Mouse (Mus musculus): Measurements from ENCODE around the gene Mapk1ip1l. TPM values are rescaled to one million over a fixed set of nuclear protein-coding genes. Genes with fewer than 3 reads are reported as not detected.
A peak's percentile ranks its signal among the peaks of the same experiment; 100 is the strongest.

The Mapk1ip1l gene
- total RNA-seq (2015): 65.7 and 68.3 TPM in 2 replicates
- 42.3 and 49.4 TPM in 2 replicates for total RNA-seq (2017)

DNA sequence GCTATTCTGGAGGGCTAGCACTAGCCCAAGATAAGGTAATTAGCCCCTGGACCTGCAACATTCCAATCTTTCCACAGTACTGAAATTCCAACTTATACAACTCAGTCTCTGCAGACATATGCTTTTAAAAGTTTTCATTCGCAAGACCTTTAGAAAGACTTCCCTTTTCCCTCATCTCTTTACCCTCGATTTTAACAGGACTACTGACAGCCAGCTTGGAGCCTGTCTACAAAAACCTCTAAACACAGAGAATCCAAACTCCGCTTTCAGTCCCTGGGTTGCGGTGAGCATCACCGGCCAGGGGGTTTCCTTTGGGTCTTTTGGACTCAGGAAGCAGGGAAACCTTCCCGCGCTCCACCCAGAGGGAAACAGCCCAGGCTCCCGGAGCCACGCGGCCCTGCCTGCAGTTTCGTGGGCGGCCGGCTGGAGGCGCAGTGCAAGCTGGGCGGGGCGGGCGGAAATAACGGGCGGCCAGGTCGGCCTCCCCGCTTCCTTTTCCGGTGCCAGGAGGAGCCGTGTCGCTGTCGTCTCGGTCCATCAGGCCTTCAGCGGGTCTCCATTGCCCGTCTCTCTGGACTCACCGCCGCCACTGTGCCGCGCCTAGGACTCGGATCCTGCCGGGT, at the start of gene Mapk1ip1l:
Gene Mapk1ip1l (plus strand): TSS at position 482 of the 623 bp plus-strand sequence.
- peak; percentile 99 for ATAC-seq (ENCODE audit: poor library complexity, severe bottlenecking)

- ATAC-seq (ENCODE audit: poor library complexity, severe bottlenecking): no peak
These were observed 48.2 kb upstream of the Mapk1ip1l start for GRCm38 (mm10) chr14:47249839-47250238.

GRCm38 (mm10) chr14:47264866-47265265, 33.2 kb upstream of the Mapk1ip1l start:
- no peak for ATAC-seq (ENCODE audit: poor library complexity, severe bottlenecking)

- ATAC-seq (ENCODE audit: poor library complexity, severe bottlenecking): no peak
These were observed 32.2 kb upstream of the Mapk1ip1l start for GRCm38 (mm10) chr14:47265829-47266228.

GRCm38 (mm10) chr14:47269056-47269455, 29.0 kb upstream of the Mapk1ip1l start:
- no peak for ATAC-seq (ENCODE audit: poor library complexity, severe bottlenecking)

DNA sequence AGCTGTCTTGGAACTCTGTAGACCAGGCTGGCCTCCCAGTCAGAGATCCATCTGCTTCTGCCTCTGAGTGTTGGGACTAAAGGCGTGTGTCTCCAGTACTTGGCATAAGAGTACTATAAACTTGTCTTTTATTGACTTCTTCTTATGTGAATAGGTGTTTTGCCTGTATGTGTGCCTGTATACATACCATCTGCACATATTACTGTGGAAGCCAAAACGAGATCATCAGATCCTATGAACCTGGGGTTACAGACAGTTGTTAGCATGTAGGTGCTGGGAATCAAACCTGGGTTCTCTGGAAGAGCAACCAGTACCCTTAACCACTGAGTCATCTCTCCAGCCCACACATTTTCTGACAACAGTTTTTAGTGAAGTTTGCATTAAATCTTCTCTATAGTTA, 28.4 kb upstream of the Mapk1ip1l start:
- ATAC-seq (ENCODE audit: poor library complexity, severe bottlenecking): no peak

GRCm38 (mm10) chr14:47273751-47274150, 24.3 kb upstream of the Mapk1ip1l start:
- ATAC-seq (ENCODE audit: poor library complexity, severe bottlenecking): no peak

DNA sequence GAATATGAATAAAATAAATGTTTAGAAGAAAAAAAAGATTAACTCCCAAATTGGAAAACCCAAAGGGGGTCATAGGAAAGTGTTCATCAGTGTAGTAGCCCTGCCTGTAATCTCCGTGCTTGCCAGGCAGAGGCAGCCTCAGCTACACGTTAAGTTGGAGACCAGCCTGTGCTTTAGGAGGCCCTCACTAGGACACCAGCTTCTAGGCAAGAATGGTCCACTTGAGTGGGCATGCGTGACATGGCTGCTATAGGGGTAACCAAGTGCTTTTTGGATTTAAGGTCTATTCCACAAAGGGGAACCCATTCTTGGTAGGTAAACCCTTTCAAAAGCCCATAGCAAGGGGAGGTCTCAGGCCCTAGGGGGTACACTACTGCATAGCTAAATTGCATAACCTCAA, 22.6 kb upstream of the Mapk1ip1l start:
- ATAC-seq (ENCODE audit: poor library complexity, severe bottlenecking): no peak

- ATAC-seq (ENCODE audit: poor library complexity, severe bottlenecking): peak; percentile 46
These were observed 21.9 kb upstream of the Mapk1ip1l start for GRCm38 (mm10) chr14:47276036-47276603.

GRCm38 (mm10) chr14:47276637-47277393, 21.3 kb upstream of the Mapk1ip1l start, which contains the start of the genes Wdhd1 and Socs4:
Gene Wdhd1 (minus strand): TSS chr14:47276857.
Gene Socs4 (plus strand): TSS chr14:47276931.
- ATAC-seq (ENCODE audit: poor library complexity, severe bottlenecking): peak; percentile 93

GRCm38 (mm10) chr14:47279058-47279457, 19.0 kb upstream of the Mapk1ip1l start:
- no peak for ATAC-seq (ENCODE audit: poor library complexity, severe bottlenecking)

- no peak for ATAC-seq (ENCODE audit: poor library complexity, severe bottlenecking)
These were observed 16.5 kb upstream of the Mapk1ip1l start for GRCm38 (mm10) chr14:47281535-47281934.

GRCm38 (mm10) chr14:47283568-47283967, 14.5 kb upstream of the Mapk1ip1l start:
- no peak for ATAC-seq (ENCODE audit: poor library complexity, severe bottlenecking)

DNA sequence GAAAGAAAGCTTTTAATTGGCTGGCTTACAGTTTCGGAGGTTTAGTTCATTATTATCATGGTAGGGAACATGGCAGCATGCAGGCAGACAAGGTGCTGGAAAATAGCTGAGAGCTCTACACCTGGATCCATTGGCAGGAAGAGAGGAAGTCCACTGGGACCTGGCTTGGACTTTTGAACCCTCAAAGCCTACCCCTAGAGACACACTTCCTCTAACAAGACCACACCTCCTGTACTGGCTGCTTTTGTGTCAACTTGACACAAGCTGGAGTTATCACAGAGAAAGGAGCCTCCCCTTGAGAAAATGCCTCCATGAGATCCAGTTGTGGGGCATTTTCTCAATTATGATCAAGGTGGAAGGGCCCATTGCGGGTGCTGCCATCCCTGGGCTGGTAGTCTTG, 12.8 kb upstream of the Mapk1ip1l start:
- ATAC-seq (ENCODE audit: poor library complexity, severe bottlenecking): peak; percentile 62

DNA sequence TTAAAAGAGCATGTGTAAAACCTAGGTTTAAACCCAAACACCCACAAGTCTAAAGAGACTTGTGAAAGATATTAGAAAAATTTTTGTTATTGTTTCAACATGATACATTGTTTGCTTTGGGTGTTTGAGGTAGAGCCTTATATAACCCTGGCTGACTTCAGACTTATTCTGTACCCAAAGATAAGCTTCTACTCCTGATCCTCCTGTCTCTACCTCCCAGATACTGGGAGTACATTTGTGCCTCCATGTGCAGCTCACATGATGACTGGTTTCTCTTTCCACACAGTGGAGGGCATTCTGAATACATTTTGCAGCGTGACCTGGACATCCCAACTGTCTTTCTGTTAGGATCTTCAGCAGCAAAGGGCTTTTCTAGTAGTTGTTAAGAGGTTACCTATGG, 11.9 kb upstream of the Mapk1ip1l start:
- ATAC-seq (ENCODE audit: poor library complexity, severe bottlenecking): no peak

GRCm38 (mm10) chr14:47287021-47287420, 11.0 kb upstream of the Mapk1ip1l start:
- no peak for ATAC-seq (ENCODE audit: poor library complexity, severe bottlenecking)

- no peak for ATAC-seq (ENCODE audit: poor library complexity, severe bottlenecking)
These were observed 6.3 kb upstream of the Mapk1ip1l start for GRCm38 (mm10) chr14:47291772-47292171.

- ATAC-seq (ENCODE audit: poor library complexity, severe bottlenecking): no peak
These were observed 3.9 kb upstream of the Mapk1ip1l start for GRCm38 (mm10) chr14:47294136-47294535.

DNA sequence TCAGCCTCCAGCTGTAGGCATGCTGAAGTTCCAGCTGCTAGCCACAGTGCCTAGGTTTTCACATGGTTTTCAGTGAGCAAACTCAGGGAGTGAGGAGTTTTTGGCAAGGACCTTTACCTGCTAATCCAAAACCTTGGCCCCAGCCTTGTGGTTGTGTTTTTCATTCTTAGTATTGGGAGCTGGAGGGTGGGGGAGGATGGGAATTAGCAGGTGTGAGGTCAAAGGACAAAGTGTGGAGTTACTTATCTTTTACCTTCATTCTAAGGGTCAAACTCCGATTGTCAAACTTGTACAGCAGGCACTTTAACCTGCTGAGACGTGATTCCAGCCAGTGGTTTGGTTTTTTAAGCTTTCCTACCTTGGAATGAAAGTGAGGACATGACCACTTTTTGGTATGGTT, 1.8 kb upstream of the Mapk1ip1l start:
- ATAC-seq (ENCODE audit: poor library complexity, severe bottlenecking): no peak

DNA sequence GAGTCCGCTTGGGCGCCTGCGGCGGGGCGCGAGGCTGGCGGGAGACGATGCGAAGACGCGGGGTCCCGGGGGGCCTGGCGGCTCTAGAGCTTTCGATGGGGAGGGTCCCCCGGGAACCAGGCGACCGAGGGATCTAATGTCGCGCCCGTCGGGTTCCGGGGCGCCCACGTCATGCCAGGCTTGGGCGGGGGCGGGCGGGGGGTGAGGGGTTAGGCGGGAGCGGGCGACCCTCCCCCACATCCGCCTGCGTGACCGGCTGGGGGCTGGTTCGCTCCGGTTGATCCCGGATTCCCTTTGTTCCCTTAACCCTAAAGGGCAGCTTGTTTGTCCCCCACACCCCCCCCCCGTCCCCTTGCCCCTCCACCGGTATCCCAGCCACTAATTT, 334 bp downstream of the Mapk1ip1l start:
- no peak for ATAC-seq (ENCODE audit: poor library complexity, severe bottlenecking)

DNA sequence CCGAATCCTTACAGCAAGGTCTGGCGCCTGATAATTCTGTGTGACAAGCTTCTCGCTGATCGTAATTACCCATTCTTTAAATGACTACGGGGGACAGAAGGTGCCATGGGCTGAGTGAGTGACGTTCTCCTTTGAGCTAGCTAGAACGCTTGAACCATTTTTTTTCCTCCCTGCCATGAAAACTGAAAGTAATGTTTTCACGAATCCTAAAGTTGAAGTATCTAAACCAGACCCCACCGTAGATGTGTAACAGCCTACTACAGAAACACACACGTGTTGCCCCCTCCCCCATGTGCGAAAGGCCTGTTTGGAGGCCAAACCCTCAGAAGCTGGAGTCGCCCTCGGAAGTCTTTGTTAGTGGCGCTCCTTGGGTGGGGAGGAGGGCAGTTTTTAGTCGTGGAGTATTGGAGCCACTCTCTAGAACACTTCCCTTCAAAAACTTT, 774 bp downstream of the Mapk1ip1l start:
- ATAC-seq (ENCODE audit: poor library complexity, severe bottlenecking): peak; percentile 29

Data from megakaryocyte, adult 5-6 weeks (primary cell).